Mouse (Mus musculus): ENCODE results near the gene Dync1i1.
"Not testable (repeated sequence)": the region's sequence is repeated elsewhere in the genome, so short reads cannot be mapped to it uniquely, and the experiment has no call there.

Gene Dync1i1

GRCm38 (mm10) chr6:5725611-5726236, at the start of gene Dync1i1:
Gene Dync1i1 (plus strand): TSS chr6:5725639.
- no peak for DNase-seq (ENCODE audit: low read depth)

- DNase-seq (ENCODE audit: low read depth): no peak
Measured at GRCm38 (mm10) chr6:5679738-5680137, 45.7 kb upstream of the Dync1i1 start.

GRCm38 (mm10) chr6:5701826-5702225, 23.6 kb upstream of the Dync1i1 start:
- DNase-seq (ENCODE audit: low read depth): no peak

- not testable (repeated sequence) for DNase-seq (ENCODE audit: low read depth)
Measured at GRCm38 (mm10) chr6:5707894-5708293, 17.5 kb upstream of the Dync1i1 start.

- DNase-seq (ENCODE audit: low read depth): no peak
Measured at GRCm38 (mm10) chr6:5710063-5710605, 15.3 kb upstream of the Dync1i1 start.

GRCm38 (mm10) chr6:5712620-5713019, 12.8 kb upstream of the Dync1i1 start:
- DNase-seq (ENCODE audit: low read depth): no peak

- no peak for DNase-seq (ENCODE audit: low read depth)
Measured at GRCm38 (mm10) chr6:5715101-5715618, 10.3 kb upstream of the Dync1i1 start.

- DNase-seq (ENCODE audit: low read depth): no peak
Measured at GRCm38 (mm10) chr6:5718955-5719354, 6.5 kb upstream of the Dync1i1 start.

- not testable (repeated sequence) for DNase-seq (ENCODE audit: low read depth)
Measured at GRCm38 (mm10) chr6:5720716-5721115, 4.7 kb upstream of the Dync1i1 start.

GRCm38 (mm10) chr6:5723986-5724385, 1.5 kb upstream of the Dync1i1 start:
- DNase-seq (ENCODE audit: low read depth): no peak

- DNase-seq (ENCODE audit: low read depth): no peak
Measured at GRCm38 (mm10) chr6:5726237-5726670, 815 bp downstream of the Dync1i1 start.

- DNase-seq (ENCODE audit: low read depth): no peak
Measured at GRCm38 (mm10) chr6:5733217-5733616, 7.8 kb downstream of the Dync1i1 start.

- DNase-seq (ENCODE audit: low read depth): no peak
Measured at GRCm38 (mm10) chr6:5734398-5734797, 9.0 kb downstream of the Dync1i1 start.

GRCm38 (mm10) chr6:5734862-5735261, 9.4 kb downstream of the Dync1i1 start:
- DNase-seq (ENCODE audit: low read depth): no peak

GRCm38 (mm10) chr6:5739711-5740110, 14.3 kb downstream of the Dync1i1 start:
- no peak for DNase-seq (ENCODE audit: low read depth)

GRCm38 (mm10) chr6:5741395-5742032, 16.1 kb downstream of the Dync1i1 start:
- DNase-seq (ENCODE audit: low read depth): no peak

GRCm38 (mm10) chr6:5750079-5750711, 24.8 kb downstream of the Dync1i1 start:
- DNase-seq (ENCODE audit: low read depth): no peak

- no peak for DNase-seq (ENCODE audit: low read depth)
Measured at GRCm38 (mm10) chr6:5752128-5752527, 26.7 kb downstream of the Dync1i1 start.

GRCm38 (mm10) chr6:5752617-5753016, 27.2 kb downstream of the Dync1i1 start:
- no peak for DNase-seq (ENCODE audit: low read depth)

- no peak for DNase-seq (ENCODE audit: low read depth)
Measured at GRCm38 (mm10) chr6:5756509-5757130, 31.2 kb downstream of the Dync1i1 start.

- DNase-seq (ENCODE audit: low read depth): no peak
Measured at GRCm38 (mm10) chr6:5762943-5763342, 37.5 kb downstream of the Dync1i1 start.

- no peak for DNase-seq (ENCODE audit: low read depth)
Measured at GRCm38 (mm10) chr6:5768576-5768975, 43.1 kb downstream of the Dync1i1 start.
